18 mouse cellular contexts compared by ENCODE assay signal in genomic region chr4:66947657-66948056, GRCm38 (mm10).
"Had no signal": no experiment of that assay in that cellular context is flagged by ENCODE, and none has a peak within 500 bp of the region (broad histone marks: within the 10 kb centered on the region; RNA-seq: fewer than 3 reads in every experiment).

No protein-coding gene starts in this region.

- H3K27me3 ChIP-seq: lung, embryonic 15.5 days; midbrain, embryonic 12.5 days; neural tube, embryonic 13.5 days; neural tube, embryonic 15.5 days; stomach, embryonic 15.5 days had no signal

- H3K36me3 ChIP-seq: lung, embryonic 15.5 days; midbrain, embryonic 10.5 days; midbrain, embryonic 12.5 days; neural tube, embryonic 13.5 days; neural tube, embryonic 15.5 days; stomach, embryonic 15.5 days had no signal

- H3K9me3 ChIP-seq: lung, embryonic 15.5 days; midbrain, embryonic 10.5 days; midbrain, embryonic 12.5 days; neural tube, embryonic 13.5 days; neural tube, embryonic 15.5 days; stomach, embryonic 15.5 days had no signal

- ATAC-seq: lung, postnatal 0 days; midbrain, embryonic 16.5 days had no signal

- H3K4me3 ChIP-seq: lung, embryonic 15.5 days; midbrain, embryonic 10.5 days; midbrain, embryonic 12.5 days; myocyte; neural tube, embryonic 13.5 days; neural tube, embryonic 15.5 days; stomach, embryonic 15.5 days had no signal

- DNase-seq: lung, adult 2 months; lung, postnatal 14 days; lung, postnatal 4 days; midbrain, embryonic 14.5 days; right cerebral cortex, postnatal 14 days; thymus, adult 2 months; thymus, postnatal 25 days; thymus, postnatal 4 days had no signal

- H3K4me2 ChIP-seq: lung, embryonic 15.5 days; midbrain, embryonic 12.5 days; neural tube, embryonic 13.5 days; neural tube, embryonic 15.5 days; stomach, embryonic 15.5 days had no signal

- H3K27ac ChIP-seq: lung, embryonic 15.5 days; midbrain, embryonic 10.5 days; midbrain, embryonic 12.5 days; neural tube, embryonic 13.5 days; neural tube, embryonic 15.5 days; stomach, embryonic 15.5 days; stomach, postnatal 0 days had no signal

- H3K4me1 ChIP-seq: lung, embryonic 15.5 days; midbrain, embryonic 10.5 days; midbrain, embryonic 12.5 days; neural tube, embryonic 13.5 days; neural tube, embryonic 15.5 days; stomach, embryonic 15.5 days had no signal

- H3K9ac ChIP-seq: lung, embryonic 15.5 days; midbrain, embryonic 12.5 days; neural tube, embryonic 13.5 days; neural tube, embryonic 15.5 days; stomach, embryonic 15.5 days had no signal
